Mouse (Mus musculus) liver, embryonic 14.5 days (tissue): Measurements from ENCODE around the gene Wdr63. TPM values are rescaled to one million over a fixed set of nuclear protein-coding genes. Genes with fewer than 3 reads are reported as not detected.

Source experiments
- ATAC-seq: fragments of 200-750 bp; cut with Nextera tagmentation; 2 replicates; pipeline ENCODE4 v1.8.0; 2017; ENCODE audit warnings: moderate number of reproducible peaks, mild to moderate bottlenecking, moderate library complexity; ENCODE audit not compliant: insufficient read depth
- DNase-seq, 3 experiments: peaks; one replicate each; pipeline ENCODE4 v3.0.0-alpha.2; 2012 to 2013; ENCODE audit warnings: low read depth in 3 of 3, low spot score in 3 of 3
- H3K27ac ChIP-seq: fragments of 300-500 bp; sonication (generic); 2 replicates; pipeline ENCODE4 v1.5.1; 2014; ENCODE audit warnings: moderate library complexity, mild to moderate bottlenecking, control low read depth, inconsistent platforms
- H3K27me3 ChIP-seq: fragments of 300-500 bp; sonication (generic); 2 replicates; pipeline ENCODE4 v1.6.1; 2014; ENCODE audit warnings: mild to moderate bottlenecking, low read length, moderate library complexity; ENCODE audit not compliant: control insufficient read depth, insufficient read depth
- H3K36me3 ChIP-seq: fragments of 300-500 bp; sonication (generic); replicated peaks from 2 replicates; pipeline ENCODE4 v1.6.1; 2014; ENCODE audit warnings: low read depth; ENCODE audit not compliant: control insufficient read depth, insufficient read depth
- H3K4me1 ChIP-seq, 2 experiments: fragments of 200-500 bp in 1 of 2; fragments of 300-500 bp in 1 of 2; sonication (generic) in 1 of 2; replicated peaks; 2 replicates each; pipeline ENCODE4 v1.6.1; 2012 to 2014; ENCODE audit warnings: antibody characterized with exemption in 1 of 2, inconsistent platforms in 1 of 2, low read length in 1 of 2; ENCODE audit not compliant: control insufficient read depth in 2 of 2, insufficient read depth in 2 of 2
- H3K4me2 ChIP-seq: fragments of 300-500 bp; sonication (generic); 2 replicates; pipeline ENCODE4 v1.6.1; 2014; ENCODE audit warnings: low read depth, mild to moderate bottlenecking, control low read depth, moderate library complexity
- H3K4me3 ChIP-seq, 2 experiments: fragments of 200-500 bp in 1 of 2; fragments of 300-500 bp in 1 of 2; sonication (generic) in 1 of 2; 2 replicates each; pipeline ENCODE4 v1.5.1; 2012 to 2014; ENCODE audit warnings: low read depth in 2 of 2, low read length in 2 of 2, mild to moderate bottlenecking in 2 of 2, control low read depth in 1 of 2, inconsistent platforms in 1 of 2, moderate library complexity in 1 of 2; ENCODE audit not compliant: insufficient read depth in 1 of 2
- H3K9ac ChIP-seq: fragments of 300-500 bp; sonication (generic); replicated peaks from 2 replicates; pipeline ENCODE4 v1.6.1; 2014; ENCODE audit warnings: mild to moderate bottlenecking, control low read depth, moderate library complexity
- H3K9me3 ChIP-seq: fragments of 300-500 bp; sonication (generic); 2 replicates; pipeline ENCODE4 v1.6.1; 2016; ENCODE audit warnings: low read length, mixed read lengths; ENCODE audit not compliant: control insufficient read depth
- CTCF ChIP-seq: IDR thresholded peaks from 2 replicates; pipeline ENCODE4 v1.5.1; 2016; ENCODE audit warnings: antibody characterized with exemption, low read depth, control low read depth
- EP300 ChIP-seq: IDR thresholded peaks from 2 replicates; pipeline ENCODE4 v1.6.1; 2016; ENCODE audit warnings: antibody characterized with exemption, low read depth
- WGBS: fragments of 180-500 bp; shearing (Covaris S2); extraction: QIAGEN DNeasy Blood & Tissue Kit; methylation state at CpG from one replicate; pipeline ENCODE4 v1.1.7; 2014; ENCODE audit not compliant: insufficient replicate concordance; 5-methylcytosine and 5-hydroxymethylcytosine counted together
- polyA plus RNA-seq, 2 experiments: library from polyadenylated mRNA; depleted of rRNA in 1 of 2; stranded (reverse) in 1 of 2; unstranded in 1 of 2; fragments of >200 nt; fragmentation: Nextera tagmentation in 1 of 2; extraction: Ambion mirVana in 1 of 2; gene quantifications; 2 replicates each; pipeline versions ENCODE4 v1.2.1 to v1.2.3; 2012 to 2014

The Wdr63 gene
- polyA plus RNA-seq, 2 experiments = 0.04 to 0.15 TPM

- Histone ChIP-seq H3K9me3 (peaks cover 2% of the 10 kb centered on the region; the same call in 1 of the 2 replicates), H3K4me1 (no peaks in the 10 kb centered on the region), H3K27ac (no peak overlapping the region), H3K4me2 (no peak overlapping the region), H3K27me3 (no peaks in the 10 kb centered on the region; the same call in 1 of the 2 replicates), H3K4me3 (no peak overlapping the region), H3K36me3 (no peaks in the 10 kb centered on the region), H3K9ac (no peak overlapping the region)
- TF ChIP-seq CTCF = peak; percentile 56
- no peak for TF ChIP-seq EP300
- no peak for ATAC-seq
- 37% methylated on average over 6 of the region's 6 CpGs for WGBS
- no peak for DNase-seq
Observed at GRCm38 (mm10) chr3:146102049-146102448, 5.9 kb downstream of the Wdr63 start.

GRCm38 (mm10) chr3:146099925-146100324, 8.0 kb downstream of the Wdr63 start:
- Histone ChIP-seq H3K4me3 (no peak overlapping the region), H3K4me1 (no peaks in the 10 kb centered on the region), H3K9me3 (no peaks in the 10 kb centered on the region), H3K4me2 (no peak overlapping the region), H3K9ac (no peak overlapping the region), H3K27ac (no peak overlapping the region), H3K36me3 (no peaks in the 10 kb centered on the region), H3K27me3 (no peaks in the 10 kb centered on the region)
- ATAC-seq (no peak), DNase-seq (no peak)
- TF ChIP-seq EP300 = no peak
- TF ChIP-seq CTCF = no peak

- no peaks in the 10 kb centered on the region for H3K9me3 ChIP-seq
- no peak for TF ChIP-seq CTCF
- TF ChIP-seq EP300 = no peak
- H3K4me2 ChIP-seq = no peak overlapping the region
- WGBS = 72% methylated on average over 4 of the region's 4 CpGs
- H3K27me3 ChIP-seq = no peaks in the 10 kb centered on the region
- H3K36me3 ChIP-seq = no peaks in the 10 kb centered on the region
- no peaks in the 10 kb centered on the region for H3K4me1 ChIP-seq
- DNase-seq = no peak
- no peak for ATAC-seq
- no peak overlapping the region for H3K9ac ChIP-seq
- H3K27ac ChIP-seq = no peak overlapping the region
- H3K4me3 ChIP-seq = no peak overlapping the region
Observed at GRCm38 (mm10) chr3:146097861-146098260, 10.1 kb downstream of the Wdr63 start.

GRCm38 (mm10) chr3:146096986-146097385, 10.9 kb downstream of the Wdr63 start:
- ATAC-seq = no peak
- no peaks in the 10 kb centered on the region for H3K36me3 ChIP-seq

GRCm38 (mm10) chr3:146095066-146095465, 12.9 kb downstream of the Wdr63 start:
- H3K4me1 ChIP-seq = peaks cover 0 to 4% of the 10 kb centered on the region in 2 experiments; a peak in 2 of 4 replicates

More at GRCm38 (mm10) chr3:146096986-146097385, 10.9 kb downstream of the Wdr63 start:
- no peak overlapping the region for H3K4me2 ChIP-seq
- no peaks in the 10 kb centered on the region; a peak in 1 of 4 replicates for H3K4me1 ChIP-seq
- no peak overlapping the region for H3K27ac ChIP-seq
- no peak overlapping the region for H3K9ac ChIP-seq
- TF ChIP-seq CTCF (no peak), EP300 (no peak)
- H3K27me3 ChIP-seq = no peaks in the 10 kb centered on the region
- H3K9me3 ChIP-seq = no peaks in the 10 kb centered on the region
- WGBS = 47% methylated on average over 7 of the region's 7 CpGs
- H3K4me3 ChIP-seq = no peak overlapping the region
- DNase-seq = no peak

More at GRCm38 (mm10) chr3:146095066-146095465, 12.9 kb downstream of the Wdr63 start:
- Histone ChIP-seq H3K9ac (no peak overlapping the region), H3K4me3 (no peak overlapping the region), H3K4me2 (no peak overlapping the region), H3K9me3 (no peaks in the 10 kb centered on the region), H3K36me3 (no peaks in the 10 kb centered on the region), H3K27me3 (no peaks in the 10 kb centered on the region), H3K27ac (no peak overlapping the region)
- DNase-seq (no peak), ATAC-seq (no peak)
- WGBS = 75% methylated on average over 10 of the region's 10 CpGs
- TF ChIP-seq EP300 (no peak), CTCF (no peak)
